Mouse (Mus musculus) frontal cortex, postnatal 36 days (tissue): ENCODE results near the gene Ccrl2.

Source experiments
- DNase-seq, 2 experiments: peaks; one replicate each; pipeline ENCODE4 v3.0.0; 2022; ENCODE audit warnings: low spot score in 2 of 2

Gene Ccrl2

DNA sequence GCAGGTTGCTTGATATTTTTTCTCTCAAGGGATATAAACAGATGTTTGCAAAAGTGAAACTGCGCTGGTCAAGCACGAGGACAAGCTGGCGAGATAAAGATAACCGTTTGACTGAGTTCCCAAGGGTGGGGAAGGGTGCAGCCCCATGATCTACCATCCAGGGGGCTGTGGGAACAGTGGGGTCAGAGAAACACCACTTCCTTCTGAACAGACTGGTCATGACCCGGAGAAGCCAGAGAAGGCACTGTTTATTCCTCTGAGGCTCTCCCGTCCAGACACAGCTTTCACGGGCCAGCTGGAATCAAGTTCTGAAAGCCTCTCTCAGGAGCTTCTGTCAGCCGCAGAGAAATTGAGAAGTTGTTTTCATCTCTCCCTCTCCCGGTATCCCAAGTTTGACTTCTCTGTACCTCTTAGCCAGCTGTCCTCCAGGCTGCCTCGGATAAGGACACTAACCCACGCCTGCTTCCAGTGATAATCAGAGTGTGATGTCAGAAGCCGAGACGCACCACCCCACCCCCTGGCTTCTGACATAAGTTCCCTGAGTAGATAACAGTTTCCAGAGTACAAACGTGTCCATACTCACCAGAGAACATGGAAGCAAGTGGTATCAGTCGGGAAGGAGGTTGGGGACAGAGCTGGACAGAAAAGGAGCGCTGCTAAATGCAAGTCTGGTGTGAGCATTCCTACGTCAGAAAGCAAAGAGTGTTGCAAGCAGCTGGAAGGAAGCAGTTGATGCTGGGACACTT lies at the start of gene Ccrl2:
Gene Ccrl2, minus strand, starts transcription at position 722 of the 746 bp plus-strand sequence.
- peak; percentile 9 to 10 for DNase-seq

DNA sequence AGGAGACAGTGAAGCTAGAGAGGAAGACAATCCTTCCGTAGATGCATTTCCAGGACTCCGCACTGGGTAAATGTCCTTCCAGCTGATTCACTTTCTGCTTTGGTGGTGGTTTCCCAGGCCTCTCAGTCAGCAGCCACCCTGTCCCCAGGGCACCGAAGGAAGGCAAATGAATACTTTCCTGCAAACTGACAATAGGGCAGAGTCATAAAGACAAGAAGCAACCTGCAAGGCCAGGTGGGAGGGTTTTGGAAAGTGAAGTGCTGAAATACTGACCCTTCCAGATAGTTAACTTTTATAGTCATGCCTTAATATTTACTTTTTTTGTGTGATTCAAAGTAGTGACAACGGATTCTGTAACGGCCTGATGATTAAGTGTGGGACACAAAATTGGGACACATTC lies 46.6 kb upstream of the Ccrl2 start:
- no peak for DNase-seq

DNA sequence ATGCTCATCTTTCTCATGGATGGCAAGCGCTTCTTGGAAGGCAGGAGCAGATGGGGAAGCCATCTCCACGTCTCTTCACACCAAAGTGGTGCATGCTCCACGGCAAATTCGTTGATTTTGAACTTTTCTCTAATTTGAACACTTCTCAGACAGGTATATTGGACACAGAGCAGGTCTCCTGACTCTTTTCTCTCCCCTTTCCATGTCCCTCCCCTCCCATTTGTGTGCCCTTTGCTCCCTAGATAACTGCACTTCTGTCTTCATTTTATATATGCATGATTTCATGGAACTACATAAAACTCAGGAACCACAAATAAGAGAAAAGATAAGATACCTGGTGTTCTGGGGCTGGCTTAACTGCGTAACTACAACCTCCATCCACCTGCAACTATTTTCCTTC lies 46.0 kb upstream of the Ccrl2 start:
- DNase-seq: no peak

DNA sequence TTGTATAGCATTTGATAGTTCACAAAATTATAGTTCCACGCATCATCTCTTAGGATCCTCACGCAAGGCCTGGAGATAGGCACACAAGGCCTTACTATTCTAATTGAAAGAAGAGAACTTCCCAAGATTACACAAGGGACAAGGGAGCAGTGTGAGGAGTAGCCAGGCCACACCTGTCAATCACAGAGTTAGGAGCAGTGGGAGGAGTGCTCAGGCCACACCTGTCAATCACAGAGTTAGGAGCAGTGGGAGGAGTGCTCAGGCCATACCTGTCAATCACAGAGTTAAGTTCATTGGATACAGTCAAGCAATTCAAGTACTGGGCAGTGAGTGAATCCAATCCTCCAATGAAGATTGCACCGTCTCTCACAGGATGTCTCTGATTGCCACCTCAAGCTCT lies 43.1 kb upstream of the Ccrl2 start:
- DNase-seq: no peak

DNA sequence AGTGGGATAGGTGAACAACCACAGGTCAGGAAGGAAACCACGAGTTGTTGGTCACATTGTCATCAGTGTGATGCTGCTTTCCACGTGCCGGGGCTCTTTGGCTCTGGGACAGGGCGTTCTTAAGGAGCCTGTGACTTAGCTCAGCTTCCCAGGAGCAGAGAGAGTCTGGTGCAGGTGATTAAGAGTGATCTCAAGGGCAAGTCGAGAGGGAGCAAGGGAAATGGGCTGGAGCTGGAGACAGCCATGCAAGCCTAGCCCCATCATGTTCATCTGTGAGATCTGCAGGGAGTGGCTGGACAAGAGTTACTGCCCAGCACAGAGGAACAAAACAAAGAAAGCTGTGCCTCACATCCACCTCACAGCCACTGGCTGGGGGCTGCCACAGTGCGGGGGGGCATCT lies 40.2 kb upstream of the Ccrl2 start:
- DNase-seq: no peak

DNA sequence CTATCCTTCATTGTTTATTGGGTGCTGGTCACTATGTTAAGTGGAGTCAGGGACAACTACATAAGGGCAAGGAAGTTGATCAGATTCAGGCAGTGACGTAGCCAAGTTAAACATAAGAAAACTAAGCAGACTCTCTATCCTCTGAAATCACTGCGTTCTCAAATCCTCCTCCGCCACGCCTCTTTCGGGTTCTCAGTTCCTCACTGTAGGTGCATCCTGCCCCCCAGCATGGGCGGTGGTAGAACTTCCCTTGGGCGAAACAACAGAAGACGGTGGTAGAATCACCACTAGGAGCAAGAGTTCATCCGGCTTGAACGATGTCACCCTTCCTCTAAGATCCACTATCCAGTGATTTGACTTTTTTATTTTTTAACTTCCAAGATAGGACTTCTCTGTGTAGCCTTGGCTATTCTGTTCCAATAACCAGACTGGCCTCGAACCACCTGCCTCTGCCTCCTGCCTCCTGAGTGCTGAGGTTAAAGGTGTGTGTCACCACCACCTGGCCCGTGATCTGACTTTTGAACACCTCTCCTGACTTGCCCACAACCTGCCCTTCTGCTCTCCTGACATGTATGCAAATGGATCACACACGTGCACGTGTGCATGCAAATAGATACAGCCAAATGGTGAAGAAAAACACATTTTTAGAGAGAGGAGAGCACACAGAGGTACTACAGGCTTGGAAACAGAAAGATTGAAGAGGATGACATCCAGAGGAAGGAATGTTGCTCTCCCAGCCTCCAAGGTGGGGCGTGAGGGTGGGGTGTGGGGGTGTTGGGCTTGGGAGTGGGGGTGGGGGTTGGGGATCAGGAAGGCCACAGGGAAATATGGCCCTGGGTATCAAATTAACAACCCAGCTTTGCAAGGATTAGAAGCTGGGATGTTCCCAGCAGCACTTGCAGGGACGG lies 39.4 kb upstream of the Ccrl2 start:
- DNase-seq: no peak

DNA sequence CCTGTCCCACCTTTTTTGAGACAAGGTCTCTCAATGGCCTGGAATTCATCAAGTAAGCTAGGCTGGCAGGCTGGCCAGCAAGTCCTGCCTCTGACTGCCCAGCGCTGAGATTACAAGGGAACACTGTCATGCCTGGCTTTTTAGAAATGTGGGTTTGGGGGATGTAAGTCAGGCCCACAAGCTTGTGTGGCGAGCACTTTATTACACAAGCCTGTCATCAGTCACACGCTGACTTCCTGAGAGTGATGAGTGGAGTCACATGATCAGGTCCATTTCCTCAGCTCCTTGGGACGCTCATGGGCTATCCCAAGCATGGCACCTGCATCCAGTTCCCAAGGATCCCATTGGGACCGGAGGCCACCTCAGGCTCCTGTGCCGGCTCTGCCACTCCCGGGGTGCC lies 38.4 kb upstream of the Ccrl2 start:
- no peak for DNase-seq

DNA sequence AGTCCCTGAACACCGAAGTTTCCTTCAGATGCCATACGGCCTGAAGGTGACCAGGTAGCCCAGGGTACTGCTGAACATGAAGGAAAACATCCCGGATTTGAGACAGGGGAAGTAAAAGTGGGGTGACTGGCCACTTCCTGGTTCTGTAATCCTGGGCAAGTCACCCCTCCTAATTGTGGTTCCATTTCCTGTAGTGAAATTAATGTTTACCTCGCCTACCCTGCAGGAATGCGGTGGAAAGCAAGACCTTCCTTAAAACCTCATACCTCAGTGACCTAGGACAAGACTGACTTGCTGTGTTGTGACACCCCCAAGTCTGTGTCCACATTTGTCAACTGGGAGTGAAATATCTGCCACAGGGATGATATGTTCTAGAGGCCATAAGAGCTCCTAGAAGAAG lies 37.3 kb upstream of the Ccrl2 start:
- DNase-seq: no peak

DNA sequence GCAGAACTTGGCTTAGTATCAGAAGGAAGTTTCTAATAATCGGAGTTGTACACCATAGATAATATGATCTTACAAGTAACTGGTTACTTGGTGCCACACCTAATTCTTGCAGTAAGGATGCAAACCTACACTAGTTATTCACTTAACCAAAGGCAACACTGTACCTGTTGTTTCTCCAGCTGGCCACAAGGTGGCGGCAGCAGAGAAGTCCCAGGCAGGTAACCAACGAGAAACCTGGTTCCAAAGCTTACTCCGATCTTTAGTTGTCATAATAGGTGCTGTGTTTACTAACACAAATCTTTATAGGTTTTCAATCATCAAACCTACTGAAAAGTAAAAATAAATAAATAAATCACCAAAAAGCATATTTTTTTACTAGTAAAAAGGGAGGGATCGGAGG lies 35.8 kb upstream of the Ccrl2 start:
- DNase-seq: peak; percentile 39 to 57

DNA sequence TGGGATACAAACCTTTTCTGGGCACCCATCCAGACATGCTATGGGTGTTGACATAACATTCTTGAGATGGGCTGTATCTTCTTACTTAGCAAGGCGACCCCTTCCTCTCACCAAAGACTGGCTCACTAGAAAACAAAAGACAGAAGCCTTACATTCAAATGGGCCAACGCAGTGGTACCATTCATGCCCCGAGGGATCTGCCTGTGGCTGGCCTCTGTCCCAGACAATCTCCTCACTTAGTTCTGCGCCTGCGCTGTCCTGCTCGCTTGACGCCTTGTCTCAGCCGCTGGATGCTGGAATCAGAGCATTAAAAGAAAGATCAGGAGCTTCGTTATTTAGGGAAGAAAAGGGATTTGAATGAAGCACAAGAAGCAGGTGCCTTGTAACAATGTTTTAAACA lies 35.3 kb upstream of the Ccrl2 start:
- DNase-seq: peak; percentile 17 to 24

DNA sequence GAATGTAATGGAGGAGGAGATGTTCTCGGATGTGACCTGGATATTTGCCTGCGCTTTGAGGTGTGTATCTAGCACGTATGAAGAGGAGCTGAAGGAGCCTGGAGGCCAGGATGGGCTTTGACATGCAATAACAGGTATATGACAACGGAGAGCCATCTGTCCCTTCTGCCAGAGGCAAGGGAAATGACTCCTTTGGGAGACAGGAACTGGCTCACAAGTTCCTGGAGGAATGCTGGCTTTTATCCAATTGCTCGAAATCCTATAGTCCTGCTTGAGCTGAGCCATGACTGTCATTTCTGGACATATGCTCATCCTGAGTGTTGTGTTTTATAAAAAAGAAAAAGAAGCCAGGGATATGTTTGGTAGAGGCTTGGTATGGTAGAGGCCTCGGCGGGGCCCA lies 31.6 kb upstream of the Ccrl2 start:
- no peak for DNase-seq

DNA sequence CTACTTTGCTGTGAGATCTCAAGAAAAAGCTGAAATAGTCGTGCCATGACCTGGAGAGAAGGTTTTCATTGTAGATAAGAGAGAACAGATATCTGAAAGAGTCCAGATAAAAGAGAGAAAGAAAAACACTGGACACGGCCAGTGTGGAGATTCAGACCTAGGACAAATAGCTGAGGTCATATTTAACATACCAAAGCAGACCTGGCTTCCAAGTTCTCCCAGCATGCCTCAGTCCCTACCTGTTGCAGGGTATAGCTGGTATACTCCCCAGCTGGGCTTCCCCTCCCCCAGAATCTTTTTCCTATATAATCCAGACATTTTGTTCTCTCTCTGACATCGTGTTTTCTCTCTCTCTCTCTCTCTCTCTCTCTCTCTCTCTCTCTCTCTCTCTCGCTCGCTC lies 30.6 kb upstream of the Ccrl2 start:
- no peak for DNase-seq

DNA sequence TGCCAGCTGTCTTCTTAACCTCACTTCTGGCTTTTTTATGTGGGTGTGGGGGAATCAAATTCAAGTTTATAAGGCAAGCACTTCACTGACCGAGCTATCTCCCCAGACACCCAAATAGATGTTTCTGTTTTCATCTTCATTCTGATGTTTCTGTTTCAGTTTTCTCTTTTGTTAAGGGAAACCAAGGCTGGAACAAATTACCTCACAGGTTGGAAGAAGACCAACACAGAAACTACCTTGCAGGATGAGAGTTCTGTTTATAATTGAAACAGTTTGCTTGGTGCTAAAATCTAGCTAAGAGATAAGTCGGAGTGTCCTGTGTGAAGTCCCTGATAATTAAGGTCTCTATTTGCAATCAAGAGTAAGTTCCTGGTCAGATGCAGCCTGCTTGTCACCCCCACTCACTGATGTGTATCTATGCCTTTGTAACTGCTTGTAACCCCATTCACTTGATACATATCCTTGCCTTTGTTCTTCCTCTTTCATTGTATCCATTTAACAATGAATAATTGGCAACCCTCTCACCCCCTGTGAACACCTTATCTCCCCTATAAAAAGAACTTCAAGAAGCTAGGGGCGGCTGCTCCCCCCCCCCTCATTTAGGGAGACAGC lies 29.8 kb upstream of the Ccrl2 start:
- DNase-seq: no peak

DNA sequence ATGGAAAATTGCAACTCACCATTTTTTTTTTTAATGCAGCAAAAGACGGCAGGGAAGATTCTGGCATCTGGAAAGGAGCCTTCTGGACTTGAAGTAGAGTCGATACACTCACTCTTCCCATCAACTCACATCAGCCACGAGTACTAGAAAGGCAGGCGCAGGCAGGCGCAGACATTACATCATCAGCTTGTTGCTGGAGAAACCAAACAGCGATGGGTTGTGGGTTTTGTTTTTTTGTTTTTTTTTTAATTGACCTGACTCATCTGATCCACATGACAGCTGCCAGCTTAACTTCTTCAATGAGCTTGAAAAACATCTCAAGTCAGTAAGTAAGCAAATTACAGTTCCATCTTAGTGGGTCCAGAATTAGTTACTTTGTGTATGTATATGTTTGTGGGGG lies 28.8 kb upstream of the Ccrl2 start:
- no peak for DNase-seq

DNA sequence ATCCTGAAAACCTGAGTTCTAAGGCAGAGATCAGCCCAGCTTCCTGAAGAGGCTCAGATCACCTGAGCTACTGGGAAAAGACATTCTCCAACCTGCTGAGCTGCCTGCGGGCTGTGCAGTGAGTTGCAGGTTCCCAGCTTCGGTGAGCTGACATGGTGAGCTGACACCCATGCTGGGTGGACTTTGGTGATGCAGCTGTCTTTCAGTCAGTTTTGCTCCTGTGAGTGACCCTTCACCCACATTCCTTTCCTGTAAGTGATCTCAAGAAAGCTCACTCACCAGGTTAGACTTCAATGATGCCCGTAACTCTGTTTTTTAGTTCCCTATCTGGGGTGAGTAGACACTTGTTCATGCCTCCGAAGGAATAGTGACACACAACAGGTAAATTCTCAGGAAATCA lies 28.0 kb upstream of the Ccrl2 start:
- no peak for DNase-seq

DNA sequence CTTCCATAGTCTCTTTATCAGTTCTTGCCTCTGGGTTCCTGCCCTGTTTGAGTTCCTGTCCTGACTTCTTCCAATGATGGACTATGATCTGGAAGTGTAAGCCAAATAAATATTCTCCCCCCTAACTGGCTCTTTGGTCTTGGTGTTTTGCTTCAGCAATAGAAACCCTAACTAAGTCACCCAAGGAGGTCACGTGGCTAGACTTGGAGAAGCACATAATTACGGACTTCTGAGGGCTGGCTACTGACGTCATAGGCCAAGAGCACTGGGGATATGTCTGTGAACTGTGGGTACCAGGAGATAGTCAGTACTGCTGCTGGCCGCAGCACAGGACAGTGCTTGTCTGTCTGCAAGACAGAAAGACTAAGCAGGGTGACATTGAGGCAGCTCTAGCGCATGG lies 24.4 kb upstream of the Ccrl2 start:
- DNase-seq: no peak

DNA sequence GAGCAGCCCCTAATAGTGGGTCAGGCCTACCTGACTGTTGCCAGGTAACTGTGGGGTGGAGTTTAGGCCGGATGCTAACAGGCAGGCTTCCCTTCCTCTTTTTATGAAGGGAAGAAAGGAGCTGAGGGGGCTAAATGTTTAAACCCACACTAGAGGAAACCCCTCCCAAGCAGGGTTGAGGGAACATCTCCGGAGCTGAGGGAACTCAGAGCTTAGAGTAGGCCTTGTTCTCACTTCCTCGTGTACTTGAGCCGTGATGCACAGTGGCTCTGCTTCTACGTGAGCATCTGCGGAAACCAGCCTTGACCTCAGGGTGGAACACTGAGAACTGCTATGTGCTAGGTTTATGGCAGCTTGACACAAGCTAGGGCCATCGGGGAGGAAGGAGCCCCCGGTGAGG lies 23.5 kb upstream of the Ccrl2 start:
- DNase-seq: no peak

DNA sequence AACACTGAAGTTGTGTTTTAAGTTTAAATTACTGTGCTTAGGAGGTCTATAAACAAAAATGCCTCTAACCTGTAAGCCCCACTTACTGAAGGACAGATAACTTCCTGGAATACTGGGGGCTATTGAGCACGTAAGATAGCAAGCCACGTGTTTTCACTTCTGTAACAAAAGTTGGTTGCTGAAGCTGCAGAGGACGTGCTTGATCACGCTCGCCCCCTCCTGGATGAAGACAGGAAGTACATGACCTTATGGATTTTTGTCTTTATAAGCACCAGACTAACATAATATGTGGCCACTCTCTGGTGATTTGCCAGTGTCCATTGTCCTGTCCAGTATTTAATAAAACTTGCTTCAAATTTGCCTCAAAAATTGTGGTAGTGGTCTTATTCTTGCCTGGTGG lies 20.4 kb upstream of the Ccrl2 start:
- DNase-seq: no peak

DNA sequence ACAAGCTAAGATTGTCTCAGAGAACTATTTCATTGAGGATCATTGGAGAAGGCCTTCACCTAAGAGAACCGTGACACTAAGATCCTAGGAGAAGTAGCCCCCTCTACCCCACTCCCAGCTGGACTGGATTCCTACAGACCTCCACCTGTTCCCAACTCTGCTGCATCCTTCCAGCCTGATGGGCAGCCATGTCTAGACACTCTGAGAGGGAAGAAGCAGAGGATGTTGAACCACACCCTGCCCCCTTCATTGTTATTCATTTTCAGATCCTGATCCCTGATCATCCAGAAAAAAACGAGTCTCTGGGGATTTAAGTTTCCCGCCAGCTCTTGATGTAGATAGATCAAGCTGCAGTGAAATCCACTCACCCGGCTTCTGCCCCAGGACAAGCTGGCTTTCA lies 15.7 kb upstream of the Ccrl2 start:
- DNase-seq: no peak

DNA sequence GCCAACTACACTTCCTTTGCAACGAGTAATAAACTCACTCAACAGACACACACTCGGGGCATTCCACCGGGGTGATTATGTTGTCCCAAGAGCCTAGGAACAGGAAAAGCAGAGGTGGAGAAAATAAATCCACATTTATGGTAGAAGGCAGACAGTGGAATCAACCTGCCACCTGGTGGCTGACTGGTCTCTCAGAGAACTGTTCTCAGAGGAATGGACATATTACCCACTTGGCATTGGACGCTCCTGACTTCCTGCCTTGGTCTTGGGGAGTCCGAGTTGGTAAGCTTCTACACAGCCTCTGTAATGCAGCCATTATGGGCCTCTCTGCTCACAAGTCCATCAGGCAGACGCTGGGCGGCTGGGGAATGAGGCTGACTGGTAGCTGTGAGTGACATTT lies 14.9 kb upstream of the Ccrl2 start:
- DNase-seq: peak in 1 of 2 experiments; percentile 41

DNA sequence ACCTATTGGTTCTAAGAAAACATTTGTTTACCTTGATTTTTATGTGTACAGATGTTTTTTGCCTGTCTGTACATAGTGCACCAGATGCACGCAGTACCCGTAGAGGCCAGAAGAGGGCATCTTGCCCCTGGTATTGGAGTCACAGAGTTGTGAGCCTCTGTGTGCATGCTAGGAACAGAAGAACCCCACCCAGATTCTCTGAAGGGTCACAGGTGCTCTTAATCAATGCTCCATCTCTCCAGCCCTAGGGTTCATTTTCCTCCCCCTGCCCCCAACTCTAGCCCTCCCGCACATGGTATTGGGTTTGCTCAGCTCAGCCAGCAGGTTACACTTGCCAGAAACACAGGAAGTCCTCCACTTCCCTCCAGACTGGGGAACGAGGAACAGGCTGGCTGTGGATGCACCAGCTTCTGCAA lies 13.2 kb upstream of the Ccrl2 start:
- DNase-seq: peak in 1 of 2 experiments; percentile 18

DNA sequence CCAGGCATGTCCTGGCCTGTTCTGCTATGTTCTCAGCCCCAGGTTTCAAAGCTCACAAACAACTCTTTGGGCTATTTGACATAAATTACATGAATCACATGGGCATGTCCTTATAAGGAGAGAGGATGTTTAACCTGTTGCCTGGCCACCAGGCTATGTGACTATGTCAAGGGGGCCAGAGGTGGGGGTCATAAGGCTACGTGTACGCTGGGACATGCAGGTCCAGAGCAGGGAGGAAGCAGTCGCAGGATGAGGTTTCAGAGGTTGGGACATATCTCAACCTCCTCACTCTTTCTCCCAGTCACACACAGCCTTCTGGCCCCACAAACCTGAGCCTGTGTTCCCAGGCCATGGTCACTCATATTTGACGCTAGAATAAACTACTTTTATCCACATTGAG lies 9.7 kb upstream of the Ccrl2 start:
- no peak for DNase-seq

DNA sequence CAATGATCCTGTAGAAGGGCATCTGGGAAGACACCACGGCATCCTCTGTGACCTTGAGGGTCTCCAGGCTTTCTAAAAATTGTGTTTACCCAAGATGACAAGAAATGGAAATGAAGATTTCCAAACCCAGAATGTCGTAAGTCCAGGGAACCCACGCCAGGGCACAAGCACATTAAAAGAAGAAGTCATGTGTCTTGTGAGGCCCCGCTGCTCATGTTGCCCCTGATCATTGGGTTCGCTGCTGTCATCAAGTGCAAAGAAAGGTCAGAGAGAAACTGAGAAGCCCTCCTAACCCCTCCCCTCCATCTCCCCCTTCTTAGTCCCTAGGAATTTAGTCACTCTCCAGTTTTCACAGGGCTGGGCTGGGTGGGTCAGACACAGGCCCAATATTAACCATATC lies 5.5 kb upstream of the Ccrl2 start:
- no peak for DNase-seq
